Mouse (Mus musculus) c-Kit-positive CD71-positive TER-119-negative erythroid progenitor cells, embryonic 14.5 days (primary cell): ENCODE results near the gene Slc9a8.
A peak's percentile ranks its signal among the peaks of the same experiment; 100 is the strongest.
"Not testable (repeated sequence)": the region's sequence is repeated elsewhere in the genome, so short reads cannot be mapped to it uniquely, and the experiment has no call there.

Experiments used
- DNase-seq: peaks from one replicate; pipeline ENCODE4 v3.0.0-alpha.2; 2013; ENCODE audit warnings: low read depth

Slc9a8 gene

DNA sequence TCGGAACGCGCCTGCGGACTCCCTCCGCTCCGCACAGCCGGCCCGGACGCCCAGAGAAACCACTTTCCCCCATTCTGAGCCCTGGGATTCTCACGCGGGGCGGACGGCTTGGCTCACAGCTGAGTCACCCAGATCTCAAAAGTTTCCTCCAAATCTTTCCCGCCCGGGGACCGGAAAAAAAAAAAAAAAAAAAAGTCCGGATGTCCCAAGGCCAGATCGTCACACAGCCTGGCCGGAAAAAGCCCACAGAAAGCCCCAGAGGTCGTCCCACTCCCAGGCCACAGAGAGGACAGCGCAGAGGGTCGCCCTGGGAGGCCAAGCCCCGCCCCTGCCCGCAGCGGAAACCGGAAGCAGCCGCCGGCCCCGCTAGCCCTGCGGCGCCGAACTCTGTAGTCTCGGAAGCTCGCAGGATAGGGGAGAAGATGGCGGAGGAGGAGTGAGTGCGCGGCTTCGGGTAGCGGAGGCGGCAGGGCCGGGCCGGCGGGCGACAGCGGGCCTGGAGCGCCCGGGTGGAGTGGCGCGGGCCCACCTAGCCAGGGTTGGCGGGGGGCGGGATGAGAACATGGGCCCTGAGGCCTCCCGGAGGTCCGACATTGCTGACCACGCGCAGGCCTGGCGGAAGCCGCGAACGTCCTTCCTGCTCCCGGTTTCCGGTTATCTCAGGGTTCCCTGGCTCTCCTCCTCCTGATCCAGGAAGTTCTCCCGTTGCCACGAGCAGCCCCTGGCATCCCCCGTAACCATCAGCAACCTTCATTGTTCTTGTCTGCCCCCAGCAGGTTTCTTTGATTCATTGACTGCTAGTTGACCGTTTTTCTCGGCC lies at the start of gene Slc9a8:
Gene Slc9a8, plus strand, starts transcription at position 383 of the 820 bp plus-strand sequence.
- peak; percentile 82 for DNase-seq

- no peak for DNase-seq
Observed at GRCm38 (mm10) chr2:167373266-167373665, 48.2 kb upstream of the Slc9a8 start.

DNA sequence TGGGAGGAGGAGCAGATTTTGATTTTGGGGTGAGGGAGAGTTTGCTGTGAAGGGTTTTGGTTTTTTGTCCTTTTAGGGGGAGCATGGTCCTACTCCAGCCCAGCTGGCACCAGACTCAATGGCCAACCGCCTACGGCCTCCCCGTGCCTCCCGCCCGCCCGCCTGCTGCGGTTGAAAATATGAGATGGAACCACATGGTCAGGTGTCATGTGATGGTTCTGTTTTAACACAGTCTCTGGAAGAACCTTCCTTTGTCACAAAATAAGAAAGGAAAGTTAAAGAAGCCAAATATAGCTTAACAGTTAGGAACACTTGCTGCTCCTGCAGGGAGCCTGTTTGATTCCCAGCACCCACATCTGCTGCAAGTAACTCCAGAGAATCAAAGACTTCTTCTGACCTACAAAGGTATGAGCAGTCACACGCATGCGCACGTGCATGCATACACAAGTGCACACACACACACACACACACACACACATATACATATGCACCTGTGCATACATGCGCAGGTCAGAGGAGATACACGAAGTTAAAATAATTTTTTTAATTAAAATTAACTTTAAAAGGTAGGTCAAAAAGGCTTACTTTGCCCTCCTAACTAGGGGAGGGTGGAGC lies 47.2 kb upstream of the Slc9a8 start:
- no peak for DNase-seq

DNA sequence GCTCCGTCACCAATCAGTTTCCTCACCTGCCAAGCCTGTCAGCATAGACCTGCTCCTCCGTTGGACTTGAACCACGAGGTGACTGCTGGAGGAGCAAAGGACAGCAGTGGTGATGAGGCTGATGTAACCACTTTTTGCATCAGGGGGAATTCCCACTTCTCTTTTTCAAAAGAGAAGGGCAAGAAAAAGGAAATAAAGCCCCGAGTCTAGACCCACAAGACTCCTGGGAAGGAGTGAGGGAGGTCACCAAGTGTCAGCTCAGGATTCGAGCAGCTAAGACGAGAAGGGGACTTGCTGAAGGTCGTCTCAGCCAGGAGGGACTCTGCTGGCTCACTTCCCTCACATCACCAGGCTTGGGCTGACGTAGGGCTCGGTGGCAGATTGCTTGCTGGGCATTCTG lies 46.4 kb upstream of the Slc9a8 start:
- DNase-seq = no peak

GRCm38 (mm10) chr2:167375688-167376087 lies 45.8 kb upstream of the Slc9a8 start:
- no peak for DNase-seq

DNA sequence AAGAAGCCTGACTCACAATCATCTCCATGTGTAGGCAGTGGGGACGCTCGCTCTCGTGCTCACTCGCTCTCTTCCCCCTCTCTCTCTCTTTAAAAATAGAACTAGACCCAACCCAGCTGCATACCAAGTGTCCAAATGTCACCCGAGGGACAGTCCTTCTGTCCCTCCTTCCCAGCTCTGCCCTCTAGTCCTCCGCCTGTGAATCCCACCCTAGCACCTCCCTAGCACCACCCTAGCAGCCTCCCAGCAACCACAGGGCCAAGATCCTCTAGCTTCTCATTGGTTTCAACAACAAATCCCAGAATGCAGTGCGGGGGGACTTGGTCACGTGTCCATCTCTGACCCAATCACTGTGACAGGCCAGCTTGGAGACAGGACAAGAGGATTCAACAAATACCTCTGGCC lies 45.4 kb upstream of the Slc9a8 start:
- DNase-seq = no peak

GRCm38 (mm10) chr2:167377697-167378096 lies 43.8 kb upstream of the Slc9a8 start:
- DNase-seq = no peak

- DNase-seq = no peak
Observed at GRCm38 (mm10) chr2:167378972-167379371, 42.5 kb upstream of the Slc9a8 start.

DNA sequence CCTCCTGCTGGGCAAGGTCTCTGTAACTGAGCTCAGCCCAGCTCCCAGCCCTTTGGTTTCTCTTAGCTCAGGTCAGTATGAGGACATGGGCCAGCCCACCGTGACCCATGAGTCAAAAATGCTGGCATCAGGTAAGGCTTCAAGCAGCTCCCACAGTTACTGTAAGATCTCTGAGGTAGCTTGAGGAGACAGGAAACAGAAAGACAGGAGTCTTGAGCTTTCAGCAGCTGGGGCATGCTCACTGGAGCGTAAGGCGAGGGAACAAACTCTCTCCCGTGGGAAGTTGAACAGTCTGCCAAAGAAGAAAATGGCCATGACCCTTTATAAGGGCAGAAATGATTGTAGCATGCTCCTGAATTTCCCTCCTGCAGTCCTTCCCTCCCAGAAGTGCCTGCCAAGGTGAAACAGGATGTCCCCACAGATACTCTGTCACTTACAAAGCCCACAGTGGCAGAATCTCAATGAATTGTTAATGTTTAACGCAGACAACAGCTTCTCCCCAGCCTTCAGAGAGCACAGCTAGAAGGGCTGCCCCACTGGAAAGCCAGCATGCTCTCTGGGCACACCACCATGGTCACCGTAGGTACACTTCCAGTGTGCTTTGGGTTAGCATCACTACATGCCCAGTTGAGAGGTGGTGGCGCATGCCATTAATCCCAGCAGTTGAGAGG lies 40.8 kb upstream of the Slc9a8 start:
- DNase-seq = no peak

GRCm38 (mm10) chr2:167381596-167381995 lies 39.9 kb upstream of the Slc9a8 start:
- DNase-seq = no peak

DNA sequence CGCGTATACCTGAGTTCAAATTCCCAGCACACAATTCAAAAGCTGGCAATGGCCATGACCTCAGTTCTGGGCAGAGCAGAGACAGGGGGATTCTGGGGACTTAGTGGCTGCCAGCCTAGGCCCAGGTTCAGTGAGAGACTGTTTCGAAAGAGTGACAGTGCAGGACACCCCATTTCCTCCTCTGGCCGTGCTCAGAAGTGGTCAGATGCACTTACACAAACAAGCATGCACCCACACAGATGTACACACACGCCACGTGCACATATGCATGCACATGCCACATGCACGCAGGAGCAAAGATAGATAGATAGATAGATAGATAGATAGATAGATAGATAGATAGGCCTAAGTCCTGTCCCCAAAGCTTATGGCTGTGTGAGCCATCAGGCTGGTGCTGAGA lies 39.1 kb upstream of the Slc9a8 start:
- DNase-seq = no peak

GRCm38 (mm10) chr2:167383666-167384083 lies 37.8 kb upstream of the Slc9a8 start:
- no peak for DNase-seq

DNA sequence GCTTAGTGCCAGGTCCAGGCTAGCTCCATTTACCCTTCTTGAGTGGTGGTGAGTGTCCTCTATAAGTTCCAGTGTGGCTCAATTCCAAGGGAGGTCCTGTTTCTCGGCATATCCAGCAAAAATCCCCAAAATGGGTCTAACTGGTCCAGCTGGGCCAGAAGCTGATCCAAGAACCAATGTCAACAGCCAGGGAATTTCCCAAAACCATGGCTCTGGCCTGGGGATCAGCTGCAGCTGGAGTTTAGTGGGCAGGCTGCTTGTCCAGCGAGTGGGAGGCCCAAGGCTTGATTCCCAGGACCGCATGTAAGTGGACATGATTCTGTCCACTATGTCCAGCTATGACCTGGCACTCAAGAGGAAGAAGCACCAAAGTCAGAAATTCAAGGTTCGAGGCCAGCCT lies 35.1 kb upstream of the Slc9a8 start:
- DNase-seq = no peak

DNA sequence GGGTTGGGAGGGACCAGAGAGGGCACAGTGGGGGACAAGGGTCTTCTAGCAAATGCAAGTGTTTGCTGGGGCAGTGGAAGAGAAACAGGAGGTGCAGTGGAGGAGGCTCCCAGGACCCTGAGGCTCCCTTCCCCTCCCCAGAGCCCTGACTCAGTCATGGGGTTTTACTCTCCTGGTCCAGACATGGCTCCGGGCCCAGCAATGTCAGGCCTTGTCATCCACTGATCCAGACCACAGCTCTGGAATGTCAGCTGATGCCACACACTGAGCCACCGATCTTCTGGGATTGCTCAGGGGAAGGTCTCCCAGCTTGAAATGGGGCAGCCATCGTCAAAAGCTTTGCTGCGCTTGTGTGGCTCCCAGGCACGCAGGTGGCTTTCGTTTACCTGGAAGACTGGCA lies 34.5 kb upstream of the Slc9a8 start:
- DNase-seq = no peak

GRCm38 (mm10) chr2:167394426-167394825 lies 27.1 kb upstream of the Slc9a8 start:
- DNase-seq = no peak

DNA sequence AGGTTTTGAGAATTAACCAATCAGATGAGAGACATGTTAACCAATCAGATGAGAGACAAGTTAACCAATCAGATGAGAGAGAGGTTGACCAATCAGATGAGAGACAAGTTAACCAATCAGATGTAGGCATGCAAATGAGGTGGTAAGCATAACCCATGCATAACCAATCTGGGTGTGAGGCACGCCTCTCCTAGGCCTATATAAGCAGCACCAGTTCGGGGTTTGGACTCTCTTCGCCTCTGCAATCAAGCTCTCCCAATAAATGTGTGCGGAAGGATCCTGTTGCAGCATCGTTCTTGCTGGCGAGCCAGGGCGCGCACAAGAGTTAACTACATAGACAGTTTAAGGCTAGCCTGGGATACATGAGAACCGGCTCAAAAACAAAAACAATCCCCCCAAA lies 25.1 kb upstream of the Slc9a8 start:
- DNase-seq = not testable (repeated sequence)

DNA sequence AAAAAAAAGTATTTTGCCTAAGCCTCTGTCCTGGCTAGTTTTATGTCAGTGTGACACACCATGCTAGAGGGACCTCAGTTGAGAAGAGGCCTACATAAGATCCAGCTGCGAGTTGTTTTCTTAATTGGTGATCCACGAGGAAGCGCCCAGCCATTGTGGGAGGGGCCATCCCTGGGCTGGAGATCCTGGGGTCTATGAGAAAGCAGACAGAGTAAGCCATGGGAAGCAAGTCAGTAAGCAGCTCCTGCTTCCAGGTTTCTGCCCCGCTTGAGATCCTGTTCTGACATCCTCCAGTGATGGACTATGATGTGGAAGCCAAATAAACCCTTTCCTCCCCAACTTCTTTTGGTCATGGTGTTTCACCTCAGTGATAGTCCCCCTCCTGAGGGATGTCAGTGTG lies 22.5 kb upstream of the Slc9a8 start:
- DNase-seq = no peak

DNA sequence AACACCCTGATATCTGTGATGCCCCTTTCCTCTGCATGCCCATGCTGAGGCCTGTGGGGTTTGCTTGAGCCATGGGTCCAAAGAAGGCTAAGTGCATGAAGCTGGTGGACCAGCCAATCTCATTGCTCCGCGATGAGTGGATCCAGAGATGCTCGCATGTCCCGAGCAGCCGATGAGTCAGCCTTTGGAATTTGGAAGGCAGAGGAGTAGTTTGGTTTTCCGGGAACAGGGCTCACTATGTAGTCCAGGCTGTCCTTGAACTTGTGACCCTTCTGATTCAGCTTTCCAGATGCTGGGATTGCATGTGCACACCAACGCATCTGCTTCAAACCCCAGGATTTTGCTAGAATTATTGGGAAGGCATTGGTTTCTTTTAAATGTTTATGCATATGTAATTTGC lies 21.9 kb upstream of the Slc9a8 start:
- DNase-seq = no peak

- no peak for DNase-seq
Observed at GRCm38 (mm10) chr2:167403085-167403484, 18.4 kb upstream of the Slc9a8 start.

GRCm38 (mm10) chr2:167405101-167405880 lies 16.2 kb upstream of the Slc9a8 start:
- no peak for DNase-seq

DNA sequence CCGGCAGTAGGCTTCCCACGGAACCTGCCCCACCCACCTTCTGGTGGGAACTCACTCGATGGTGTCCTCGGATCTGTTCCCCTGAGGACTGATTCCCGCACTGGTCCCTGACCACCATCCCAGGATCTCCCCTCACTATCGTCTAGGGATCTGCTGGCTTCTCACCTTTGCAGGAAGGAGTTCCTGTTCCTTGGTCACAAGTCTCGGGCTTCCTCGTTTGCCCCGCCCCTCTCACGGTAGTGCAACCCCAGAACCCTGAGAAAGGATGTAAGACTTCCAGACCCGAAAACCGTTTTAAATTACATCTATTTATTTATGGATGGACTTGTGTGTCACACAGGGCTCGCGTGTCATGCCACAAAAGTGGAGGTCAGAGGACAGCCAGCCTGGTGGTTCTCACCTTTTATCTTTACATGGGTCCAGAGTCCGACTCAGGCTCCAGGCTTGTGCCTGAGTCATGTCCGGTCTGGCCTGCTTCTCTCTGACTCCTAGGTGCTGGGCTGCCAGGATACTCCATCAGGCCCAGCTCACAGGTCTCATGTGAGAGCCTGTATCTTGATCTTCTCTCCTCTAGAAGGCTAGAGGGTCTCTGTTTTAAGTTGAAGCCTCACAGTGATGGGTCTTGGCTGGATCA lies 14.1 kb upstream of the Slc9a8 start:
- DNase-seq = no peak

GRCm38 (mm10) chr2:167414461-167414860 lies 7.1 kb upstream of the Slc9a8 start:
- no peak for DNase-seq
